Mouse (Mus musculus): ENCODE data around the gene Mthfd1l. TPM values are rescaled to one million over a fixed set of nuclear protein-coding genes. Genes with fewer than 3 reads are reported as not detected.
"Not testable (repeated sequence)": the region's sequence is repeated elsewhere in the genome, so short reads cannot be mapped to it uniquely, and the experiment has no call there.

Mthfd1l gene
- total RNA-seq, 2 experiments from 2014 or later: 16.1 to 16.9 TPM

- no peak for DNase-seq (ENCODE audit: low spot score in 2 of 2)
Observed at GRCm38 (mm10) chr10:4112611-4113327, 139.9 kb downstream of the Mthfd1l start.

GRCm38 (mm10) chr10:4113328-4113658, 140.4 kb downstream of the Mthfd1l start:
- DNase-seq (ENCODE audit: low spot score in 2 of 2): no peak

- DNase-seq (ENCODE audit: low spot score in 2 of 2): no peak
Observed at GRCm38 (mm10) chr10:4116653-4117052, 143.7 kb downstream of the Mthfd1l start.

- DNase-seq (ENCODE audit: low spot score in 2 of 2): no peak
Observed at GRCm38 (mm10) chr10:4117091-4117490, 144.2 kb downstream of the Mthfd1l start.

- DNase-seq (ENCODE audit: low spot score in 2 of 2): no peak
Observed at GRCm38 (mm10) chr10:4119287-4119686, 146.4 kb downstream of the Mthfd1l start.

- no peak for DNase-seq (ENCODE audit: low spot score in 2 of 2)
Observed at GRCm38 (mm10) chr10:4120708-4121107, 147.8 kb downstream of the Mthfd1l start.

- no peak for DNase-seq (ENCODE audit: low spot score in 2 of 2)
Observed at GRCm38 (mm10) chr10:4121197-4121596, 148.3 kb downstream of the Mthfd1l start.

- not testable (repeated sequence) for DNase-seq (ENCODE audit: low spot score in 2 of 2)
Observed at GRCm38 (mm10) chr10:4123280-4123945, 150.5 kb downstream of the Mthfd1l start.

GRCm38 (mm10) chr10:4124148-4124547, 151.2 kb downstream of the Mthfd1l start:
- DNase-seq (ENCODE audit: low spot score in 2 of 2): no peak

- no peak for DNase-seq (ENCODE audit: low spot score in 2 of 2)
Observed at GRCm38 (mm10) chr10:4125232-4125631, 152.3 kb downstream of the Mthfd1l start.

GRCm38 (mm10) chr10:4126335-4127012, 153.6 kb downstream of the Mthfd1l start:
- DNase-seq (ENCODE audit: low spot score in 2 of 2): no peak

- DNase-seq (ENCODE audit: low spot score in 2 of 2): no peak
Observed at GRCm38 (mm10) chr10:4128411-4128810, 155.5 kb downstream of the Mthfd1l start.

GRCm38 (mm10) chr10:4128915-4129314, 156.0 kb downstream of the Mthfd1l start:
- no peak for DNase-seq (ENCODE audit: low spot score in 2 of 2)

GRCm38 (mm10) chr10:4129461-4129860, 156.5 kb downstream of the Mthfd1l start:
- DNase-seq (ENCODE audit: low spot score in 2 of 2): no peak

- DNase-seq (ENCODE audit: low spot score in 2 of 2): no peak
Observed at GRCm38 (mm10) chr10:4130034-4130607, 157.2 kb downstream of the Mthfd1l start.

GRCm38 (mm10) chr10:4132735-4133134, 159.8 kb downstream of the Mthfd1l start:
- DNase-seq (ENCODE audit: low spot score in 2 of 2): no peak

- no peak for DNase-seq (ENCODE audit: low spot score in 2 of 2)
Observed at GRCm38 (mm10) chr10:4135100-4135764, 162.3 kb downstream of the Mthfd1l start.

GRCm38 (mm10) chr10:4139531-4139930, 166.6 kb downstream of the Mthfd1l start:
- DNase-seq (ENCODE audit: low spot score in 2 of 2): no peak

- DNase-seq (ENCODE audit: low spot score in 2 of 2): no peak
Observed at GRCm38 (mm10) chr10:4141689-4142088, 168.8 kb downstream of the Mthfd1l start.

- no peak for DNase-seq (ENCODE audit: low spot score in 2 of 2)
Observed at GRCm38 (mm10) chr10:4142816-4143215, 169.9 kb downstream of the Mthfd1l start.

- DNase-seq (ENCODE audit: low spot score in 2 of 2): no peak
Observed at GRCm38 (mm10) chr10:4143381-4143780, 170.5 kb downstream of the Mthfd1l start.

All from adrenal gland, postnatal 4 days (tissue).